Mouse (Mus musculus): ENCODE measurements at regions not wholly inside any gene's neighbourhood (a gene's known extent, or its start where the extent isn't known, plus 50 kb on each side); places are given as distances from the start of the nearest gene placed in this dataset.

GRCm38 (mm10) chr15:25305801-25306200 is 107.8 kb downstream of the Basp1 start:
- TF ChIP-seq CTCF (IDR thresholded peaks at IDR 0.05; ENCODE audit: low read depth, low read length) (no peak), POLR2A (IDR thresholded peaks at IDR 0.05; ENCODE audit: borderline replicate concordance, low read depth, low read length) (no peak)

All from bone marrow macrophage, adult 2 months (primary cell).